Mouse (Mus musculus) E14TG2a.4 (cell line): ENCODE measurements at regions not wholly inside any gene's neighbourhood (a gene's known extent, or its start where the extent isn't known, plus 50 kb on each side); places are given as distances from the start of the nearest gene placed in this dataset.
"Not testable (repeated sequence)": the region's sequence is repeated elsewhere in the genome, so short reads cannot be mapped to it uniquely, and the experiment has no call there.

Experiments used
- H3K27me3 ChIP-seq: 2 replicates; pipeline ENCODE4 v1.6.1; 2014; ENCODE audit warnings: low read length, control low read depth; ENCODE audit not compliant: insufficient read depth
- H3K36me3 ChIP-seq: 2 replicates; pipeline ENCODE4 v1.6.1; 2014; ENCODE audit warnings: low read length, control low read depth; ENCODE audit not compliant: insufficient read depth
- H3K4me1 ChIP-seq: replicated peaks from 2 replicates; pipeline ENCODE4 v1.6.1; 2014; ENCODE audit warnings: low read depth, low read length, control low read depth
- H3K4me3 ChIP-seq: replicated peaks from 2 replicates; pipeline ENCODE4 v1.5.1; 2014; ENCODE audit warnings: mild to moderate bottlenecking, low read length
- H3K9me3 ChIP-seq: 2 replicates; pipeline ENCODE4 v1.6.1; 2014; ENCODE audit warnings: low read length, control low read depth
- CTCF ChIP-seq: conservative IDR thresholded peaks from 2 replicates; pipeline ENCODE4 v1.5.1; 2014; ENCODE audit warnings: low read length
- NANOG ChIP-seq: IDR thresholded peaks from 2 replicates; pipeline ENCODE4 v1.6.1; 2014; ENCODE audit warnings: borderline replicate concordance, low read length, mixed read lengths
- POU5F1 ChIP-seq: IDR thresholded peaks from 2 replicates; pipeline ENCODE4 v1.6.1; 2014; ENCODE audit warnings: low read length, borderline replicate concordance

DNA sequence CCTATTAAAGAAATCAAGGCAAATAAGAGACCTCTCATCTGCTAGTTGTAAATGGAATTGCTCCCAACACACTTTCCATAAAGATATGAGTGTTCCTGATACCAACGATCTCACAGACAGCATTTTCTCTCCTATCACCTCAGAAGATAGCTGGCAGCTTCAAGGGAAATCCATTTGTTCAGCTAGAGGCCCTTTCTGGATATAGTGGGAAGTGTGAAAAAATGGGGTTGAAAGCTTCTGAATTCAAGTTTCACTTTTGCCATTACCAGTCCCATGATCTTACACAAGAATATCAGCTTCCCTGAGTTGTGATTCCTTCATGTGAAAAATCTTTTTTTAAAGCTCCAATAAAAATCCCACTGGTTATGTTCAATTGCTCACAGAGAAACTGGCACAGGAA, 369.1 kb upstream of the Zfp703 start:
- H3K27me3 ChIP-seq, result no peaks in the 10 kb centered on the region
- peaks cover 13% of the 10 kb centered on the region for H3K9me3 ChIP-seq
- H3K4me3 ChIP-seq, result no peak overlapping the region
- TF ChIP-seq NANOG (no peak), POU5F1 (no peak), CTCF (no peak)
- no peaks in the 10 kb centered on the region for H3K4me1 ChIP-seq
- H3K36me3 ChIP-seq, result no peaks in the 10 kb centered on the region

DNA sequence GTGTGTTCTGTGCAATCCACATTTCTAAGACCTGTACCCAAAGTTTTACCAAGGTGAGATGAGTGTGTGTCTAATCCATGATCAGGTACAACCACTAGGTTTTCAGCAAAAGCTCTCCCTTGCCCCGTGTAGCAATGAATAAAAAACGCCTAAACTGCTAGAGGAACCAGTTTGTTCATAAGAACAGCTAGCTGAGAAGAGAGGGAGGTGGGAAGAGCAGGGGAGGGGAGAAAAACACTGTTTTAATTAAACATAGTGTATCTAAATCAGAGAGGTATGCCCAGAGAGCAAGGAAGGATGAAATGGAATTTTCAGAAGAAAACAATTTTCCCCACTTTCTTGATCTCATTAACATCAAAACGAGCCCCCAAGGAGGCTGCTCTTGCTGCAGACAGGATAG, 368.5 kb upstream of the Zfp703 start:
- no peak for TF ChIP-seq CTCF
- TF ChIP-seq POU5F1, result no peak
- H3K36me3 ChIP-seq, result no peaks in the 10 kb centered on the region
- peaks cover 13% of the 10 kb centered on the region for H3K9me3 ChIP-seq
- no peaks in the 10 kb centered on the region for H3K4me1 ChIP-seq
- no peak overlapping the region for H3K4me3 ChIP-seq
- H3K27me3 ChIP-seq, result no peaks in the 10 kb centered on the region

GRCm38 (mm10) chr8:26612153-26612552, 365.0 kb upstream of the Zfp703 start:
- peaks cover 2% of the 10 kb centered on the region for H3K9me3 ChIP-seq
- no peak overlapping the region for H3K4me3 ChIP-seq
- H3K36me3 ChIP-seq, result no peaks in the 10 kb centered on the region
- no peak for TF ChIP-seq POU5F1
- no peak for TF ChIP-seq NANOG
- no peak for TF ChIP-seq CTCF
- no peaks in the 10 kb centered on the region for H3K4me1 ChIP-seq
- H3K27me3 ChIP-seq, result no peaks in the 10 kb centered on the region

DNA sequence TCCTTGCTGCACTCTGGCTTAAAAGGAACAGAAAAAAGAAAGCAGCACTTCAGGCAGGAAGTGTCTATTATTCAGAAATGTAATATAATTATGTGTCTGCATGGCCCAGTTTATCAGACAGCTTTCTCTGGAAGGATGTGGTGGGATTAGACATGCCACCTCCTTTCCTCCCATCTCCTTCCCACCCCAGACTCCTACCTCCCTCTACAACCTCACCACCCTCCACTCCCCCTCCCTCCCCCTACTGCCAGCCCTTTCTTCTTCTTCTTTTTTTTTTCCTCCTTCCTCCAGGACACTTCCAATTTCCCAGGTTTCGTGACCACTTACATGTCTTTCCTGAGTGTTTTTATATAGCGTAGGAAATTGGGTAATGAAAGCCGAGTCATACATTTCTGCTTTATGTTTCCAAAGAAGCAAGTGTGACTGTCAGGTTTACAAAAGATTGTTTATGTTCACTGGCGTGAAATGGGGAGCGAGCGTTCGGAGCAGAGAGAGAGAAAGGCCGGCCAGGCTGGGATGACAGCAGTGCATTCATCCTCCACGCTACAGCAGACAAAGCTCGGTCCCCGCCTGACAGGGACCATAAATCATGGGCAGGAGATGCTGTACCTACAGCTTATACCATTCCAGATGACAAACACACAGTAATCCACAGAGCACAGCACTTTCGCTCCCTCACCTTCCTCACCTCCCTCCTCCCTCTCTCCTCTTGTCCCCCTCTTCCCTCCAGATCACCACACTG, 354.6 kb upstream of the Zfp703 start:
- Histone ChIP-seq H3K4me3 (no peak overlapping the region), H3K27me3 (peaks cover 9% of the 10 kb centered on the region; the same call in 1 of the 2 replicates), H3K9me3 (no peaks in the 10 kb centered on the region), H3K4me1 (no peaks in the 10 kb centered on the region; the same call in 1 of the 2 replicates), H3K36me3 (no peaks in the 10 kb centered on the region)
- TF ChIP-seq NANOG (no peak), POU5F1 (no peak), CTCF (no peak)

DNA sequence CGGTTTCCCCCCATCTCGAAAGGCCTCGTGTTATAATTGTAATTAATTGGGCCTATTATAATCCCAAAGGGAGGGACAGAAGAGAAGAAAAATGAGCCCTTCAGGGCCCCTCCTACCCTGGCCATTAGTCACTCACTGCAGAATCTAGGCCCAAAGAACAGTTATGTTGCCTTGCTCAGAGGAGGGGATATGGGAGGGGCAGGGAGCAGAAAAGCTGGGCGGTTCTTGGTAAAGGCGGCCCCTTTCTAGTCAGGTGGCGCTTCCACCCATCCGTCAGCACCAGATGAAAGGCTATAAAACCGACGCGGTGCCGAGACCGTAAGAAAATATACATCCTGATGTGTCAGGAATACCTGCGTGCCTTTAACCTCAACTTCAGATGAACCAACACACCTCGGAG, 350.9 kb upstream of the Zfp703 start:
- Histone ChIP-seq H3K36me3 (no peaks in the 10 kb centered on the region), H3K9me3 (no peaks in the 10 kb centered on the region), H3K4me1 (no peaks in the 10 kb centered on the region; the same call in 1 of the 2 replicates), H3K4me3 (no peak overlapping the region), H3K27me3 (peaks cover 12% of the 10 kb centered on the region; the same call in 1 of the 2 replicates)
- TF ChIP-seq CTCF (no peak), NANOG (no peak), POU5F1 (no peak)

GRCm38 (mm10) chr8:26626651-26627077, 350.5 kb upstream of the Zfp703 start:
- peaks cover 12% of the 10 kb centered on the region; the same call in 1 of the 2 replicates for H3K27me3 ChIP-seq
- no peaks in the 10 kb centered on the region for H3K36me3 ChIP-seq
- no peak for TF ChIP-seq CTCF
- no peak for TF ChIP-seq NANOG
- TF ChIP-seq POU5F1, result no peak
- no peaks in the 10 kb centered on the region; the same call in 1 of the 2 replicates for H3K4me1 ChIP-seq
- no peaks in the 10 kb centered on the region for H3K9me3 ChIP-seq
- H3K4me3 ChIP-seq, result no peak overlapping the region

DNA sequence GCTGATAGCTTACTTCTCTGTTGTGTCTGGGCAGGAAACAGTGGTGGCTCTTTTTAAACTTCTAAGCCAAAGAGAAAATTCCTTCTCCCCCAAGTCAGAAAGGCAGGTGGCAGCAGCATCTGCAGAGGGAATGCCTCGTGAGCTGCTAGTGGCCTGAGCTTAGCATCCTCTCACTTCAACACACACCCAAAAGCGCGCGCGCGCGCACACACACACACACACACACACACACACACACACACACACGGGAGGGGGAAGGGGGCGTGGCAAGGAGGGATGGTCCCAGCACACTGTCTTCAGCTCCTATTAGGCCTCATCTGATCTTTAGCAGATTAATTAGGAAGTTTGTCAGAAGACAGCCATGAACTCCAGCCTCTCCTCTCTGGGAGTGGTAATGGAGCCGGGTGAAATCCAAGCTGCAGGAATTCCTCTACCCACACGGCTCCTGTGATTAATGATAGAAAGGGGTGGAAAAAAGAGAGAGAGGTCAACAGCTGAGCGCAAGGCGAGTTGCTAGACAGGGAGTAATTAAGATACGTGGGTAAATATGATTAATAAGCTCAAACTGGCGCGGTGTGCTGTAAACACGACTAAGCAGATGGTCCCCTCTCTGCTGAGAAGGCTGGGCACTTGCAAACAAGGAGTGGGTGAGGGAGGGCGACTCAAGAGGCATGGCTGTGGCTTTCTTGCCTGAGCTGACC, 349.8 kb upstream of the Zfp703 start:
- H3K9me3 ChIP-seq, result no peaks in the 10 kb centered on the region
- H3K4me1 ChIP-seq, result no peaks in the 10 kb centered on the region; the same call in 1 of the 2 replicates
- H3K36me3 ChIP-seq, result no peaks in the 10 kb centered on the region
- H3K4me3 ChIP-seq, result no peak overlapping the region
- TF ChIP-seq CTCF (no peak), POU5F1 (no peak), NANOG (no peak)
- peaks cover 12% of the 10 kb centered on the region; the same call in 1 of the 2 replicates for H3K27me3 ChIP-seq

DNA sequence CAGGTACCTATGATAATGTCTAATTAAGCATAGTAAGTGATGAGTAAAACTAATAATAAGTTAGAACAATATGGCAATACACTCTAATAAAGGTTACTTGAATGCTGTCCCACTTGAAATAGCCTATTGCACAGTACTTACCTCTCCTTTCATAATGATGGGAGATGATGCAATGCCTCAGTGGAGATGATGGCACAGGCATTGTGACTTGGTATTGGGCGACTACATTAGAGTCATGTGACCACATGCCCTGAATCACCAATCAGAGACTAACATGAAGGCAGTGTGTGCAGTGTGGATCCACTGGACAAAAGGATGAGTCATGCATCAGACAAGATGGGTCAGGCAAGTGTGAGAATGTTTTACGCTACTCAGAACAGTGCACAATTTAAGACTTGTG, 346.6 kb upstream of the Zfp703 start:
- peaks cover 15% of the 10 kb centered on the region; the same call in 1 of the 2 replicates for H3K27me3 ChIP-seq
- H3K36me3 ChIP-seq, result no peaks in the 10 kb centered on the region
- no peak for TF ChIP-seq POU5F1
- TF ChIP-seq CTCF, result no peak
- TF ChIP-seq NANOG, result no peak
- H3K9me3 ChIP-seq, result no peaks in the 10 kb centered on the region
- no peak overlapping the region for H3K4me3 ChIP-seq
- no peaks in the 10 kb centered on the region; the same call in 1 of the 2 replicates for H3K4me1 ChIP-seq

- Histone ChIP-seq H3K4me3 (no peak overlapping the region), H3K4me1 (no peaks in the 10 kb centered on the region), H3K27me3 (0 out of 2 replicates have a peak, but pooled peaks cover 5% of the 10 kb centered on the region), H3K9me3 (no peaks in the 10 kb centered on the region), H3K36me3 (no peaks in the 10 kb centered on the region)
- TF ChIP-seq POU5F1, result no peak
- no peak for TF ChIP-seq CTCF
- no peak for TF ChIP-seq NANOG
Observed at GRCm38 (mm10) chr8:26635701-26636100, 341.4 kb upstream of the Zfp703 start.

GRCm38 (mm10) chr8:26645375-26645774, 331.8 kb upstream of the Zfp703 start:
- peaks cover 17% of the 10 kb centered on the region for H3K9me3 ChIP-seq
- not testable (repeated sequence) for H3K36me3 ChIP-seq, H3K4me3 ChIP-seq, H3K27me3 ChIP-seq, H3K4me1 ChIP-seq
